Comparison of ENCODE assay signal across 23 mouse cellular contexts in the genomic region with DNA sequence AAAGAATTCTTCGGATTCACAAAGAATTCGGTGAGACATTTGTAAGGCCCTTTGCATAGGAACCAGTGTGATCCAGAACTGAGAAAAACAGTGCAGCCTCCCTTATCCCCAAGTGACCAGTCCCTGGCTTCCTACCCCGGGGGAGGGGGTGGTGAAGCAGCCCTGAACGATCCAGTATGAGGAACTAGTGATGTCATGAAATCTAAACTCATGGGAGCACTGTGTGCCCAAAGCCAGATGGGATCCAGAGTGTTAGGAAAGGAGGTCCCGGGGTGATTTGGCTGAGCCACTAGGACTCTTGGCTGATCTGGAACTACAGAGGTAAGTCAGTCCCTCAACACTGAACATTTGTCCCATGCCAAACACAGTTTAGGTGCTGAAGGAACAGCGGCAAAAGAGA.
DNase-seq lines count a peak whose midpoint lies in the region; ATAC-seq and TF ChIP-seq lines count a peak whose summit lies in the region.
"Had no signal": no experiment of that assay in that cellular context is flagged by ENCODE, and none has a peak within 500 bp of the region (broad histone marks: within the 10 kb centered on the region; RNA-seq: fewer than 3 reads in every experiment).

No protein-coding gene starts in this region.

- H3K36me3 ChIP-seq in heart, embryonic 11.5 days (ENCODE audit: control insufficient read depth, insufficient read depth, low read length): no peaks in the 10 kb centered on the region
- peaks cover 16% of the 10 kb centered on the region; the same call in 1 of the 2 replicates for H3K36me3 ChIP-seq in lung, embryonic 14.5 days (ENCODE audit: insufficient read depth)
- no peaks in the 10 kb centered on the region for H3K36me3 ChIP-seq in forebrain, embryonic 15.5 days
- H3K36me3 ChIP-seq: neural tube, embryonic 12.5 days had no signal

- peaks cover 3% of the 10 kb centered on the region; the same call in 1 of the 2 replicates for H3K4me1 ChIP-seq in heart, embryonic 11.5 days (ENCODE audit: control insufficient read depth, insufficient read depth, low read length)
- H3K4me1 ChIP-seq in lung, embryonic 14.5 days (ENCODE audit: insufficient read depth): no peaks in the 10 kb centered on the region
- peaks cover 14% of the 10 kb centered on the region for H3K4me1 ChIP-seq in forebrain, embryonic 15.5 days
- H3K4me1 ChIP-seq: liver, embryonic 13.5 days had no signal

- no peaks in the 10 kb centered on the region for H3K27me3 ChIP-seq in heart, embryonic 11.5 days (ENCODE audit: control insufficient read depth, insufficient read depth, low read length)
- H3K27me3 ChIP-seq in lung, embryonic 14.5 days (ENCODE audit: insufficient read depth, low read length): no peaks in the 10 kb centered on the region
- peaks cover 3% of the 10 kb centered on the region; the same call in 1 of the 2 replicates for H3K27me3 ChIP-seq in forebrain, embryonic 15.5 days
- H3K27me3 ChIP-seq: kidney, embryonic 15.5 days; limb, embryonic 12.5 days; liver, embryonic 13.5 days; neural tube, embryonic 12.5 days had no signal

- no peak for ATAC-seq in heart, embryonic 11.5 days (replicated peaks; ENCODE audit: insufficient number of reproducible peaks, low FRiP score, low TSS enrichment)
- ATAC-seq in lung, embryonic 14.5 days (ENCODE audit: insufficient read depth): no peak
- no peak for ATAC-seq in forebrain, embryonic 15.5 days (replicated peaks)
- ATAC-seq: hindbrain, embryonic 16.5 days; intestine, embryonic 16.5 days had no signal

- no peak overlapping the region for H3K27ac ChIP-seq in heart, embryonic 11.5 days (ENCODE audit: low read depth, low read length)
- no peak overlapping the region for H3K27ac ChIP-seq in lung, embryonic 14.5 days (ENCODE audit: low read depth)
- H3K27ac ChIP-seq in forebrain, embryonic 15.5 days (replicated peaks): no peak overlapping the region
- H3K27ac ChIP-seq: kidney, embryonic 15.5 days; left cerebral cortex, adult 2 months; limb, embryonic 12.5 days; liver, embryonic 13.5 days; midbrain, embryonic 12.5 days; neural tube, embryonic 12.5 days had no signal

- H3K9ac ChIP-seq in heart, embryonic 11.5 days (ENCODE audit: low read depth, low read length): no peak overlapping the region
- no peak overlapping the region for H3K9ac ChIP-seq in lung, embryonic 14.5 days
- no peak overlapping the region for H3K9ac ChIP-seq in forebrain, embryonic 15.5 days (replicated peaks)
- H3K9ac ChIP-seq: kidney, embryonic 15.5 days; limb, embryonic 12.5 days; liver, embryonic 13.5 days; midbrain, embryonic 12.5 days; neural tube, embryonic 12.5 days had no signal

- no peak for TF ChIP-seq CTCF in lung, embryonic 14.5 days (IDR thresholded peaks at IDR 0.05; ENCODE audit: low read depth)

- H3K9me3 ChIP-seq in heart, embryonic 11.5 days (replicated peaks; ENCODE audit: control insufficient read depth, low read length): no peaks in the 10 kb centered on the region
- no peaks in the 10 kb centered on the region for H3K9me3 ChIP-seq in lung, embryonic 14.5 days (ENCODE audit: low read depth, low read length)
- no peaks in the 10 kb centered on the region for H3K9me3 ChIP-seq in forebrain, embryonic 15.5 days
- H3K9me3 ChIP-seq: G1E; kidney, embryonic 15.5 days; limb, embryonic 12.5 days; liver, embryonic 13.5 days; midbrain, embryonic 12.5 days; neural tube, embryonic 12.5 days had no signal

- H3K4me2 ChIP-seq in heart, embryonic 11.5 days: no peak overlapping the region
- H3K4me2 ChIP-seq in lung, embryonic 14.5 days: no peak overlapping the region
- H3K4me2 ChIP-seq in forebrain, embryonic 15.5 days (replicated peaks): no peak overlapping the region
- H3K4me2 ChIP-seq: kidney, embryonic 15.5 days; limb, embryonic 12.5 days; liver, embryonic 13.5 days; midbrain, embryonic 12.5 days; neural tube, embryonic 12.5 days had no signal

- H3K4me3 ChIP-seq in heart, embryonic 11.5 days (ENCODE audit: low read depth, low read length): no peak overlapping the region
- H3K4me3 ChIP-seq in lung, embryonic 14.5 days (ENCODE audit: low read depth, low read length): no peak overlapping the region
- H3K4me3 ChIP-seq in forebrain, embryonic 15.5 days: no peak overlapping the region
- H3K4me3 ChIP-seq: kidney, embryonic 15.5 days; left cerebral cortex, adult 2 months; limb, embryonic 12.5 days; liver, embryonic 13.5 days; midbrain, embryonic 12.5 days; neural tube, embryonic 12.5 days had no signal

- DNase-seq in adrenal gland, postnatal 10 days: peak; percentile 70
- DNase-seq in adrenal gland, postnatal 4 days (ENCODE audit: low spot score in 2 of 2): no peak
- DNase-seq in heart, adult 18-20 months: peak; percentile 25 to 38
- peak; percentile 28 for DNase-seq in lung, embryonic 14.5 days
- no peak for DNase-seq in lung, postnatal 4 days
- DNase-seq in thymus, postnatal 0 days (ENCODE audit: low spot score): no peak
- DNase-seq: cerebellum, adult 11 months; cerebellum, postnatal 14 days; kidney, postnatal 4 days; layer of hippocampus, adult 9-11 months; liver, embryonic 13.5 days; right cerebral cortex, adult 18-20 months; thymus, postnatal 36 days had no signal

- 81% methylated on average over 6 of the region's 6 CpGs for WGBS in heart, embryonic 11.5 days (ENCODE audit: insufficient replicate concordance)
- WGBS in lung, embryonic 14.5 days: 73% methylated on average over 6 of the region's 6 CpGs
- WGBS in forebrain, embryonic 15.5 days: 79% methylated on average over 6 of the region's 6 CpGs

Comparison
In these comparisons a context has a peak if more than half of its experiments do, and no peak if none do; other contexts are left out.
1. DNase-seq: peak in adrenal gland, postnatal 10 days (single experiment), heart, adult 18-20 months (2 of 2) and lung, embryonic 14.5 days (single experiment); none in adrenal gland, postnatal 4 days (0 of 2), lung, postnatal 4 days (0 of 2) and thymus, postnatal 0 days (single experiment).